Mouse (Mus musculus) erythroblast, embryonic 14.5 days (primary cell): ENCODE measurements around the gene Col5a1. TPM values are rescaled to one million over a fixed set of nuclear protein-coding genes. Genes with fewer than 3 reads are reported as not detected.

ENCODE experiments used
- H3K27me3 ChIP-seq: 2 replicates; pipeline ENCODE4 v1.6.1; 2012; ENCODE audit warnings: inconsistent platforms; ENCODE audit not compliant: control insufficient read depth
- H3K36me3 ChIP-seq: 2 replicates; pipeline ENCODE4 v1.6.1; 2012; ENCODE audit warnings: mild to moderate bottlenecking, inconsistent platforms; ENCODE audit not compliant: control insufficient read depth
- H3K4me1 ChIP-seq: 2 replicates; pipeline ENCODE4 v1.6.1; 2012; ENCODE audit warnings: inconsistent platforms; ENCODE audit not compliant: control insufficient read depth
- H3K4me3 ChIP-seq: replicated peaks from 2 replicates; pipeline ENCODE3; 2012; ENCODE audit warnings: moderate library complexity, mild to moderate bottlenecking, inconsistent platforms
- H3K9me3 ChIP-seq: 2 replicates; pipeline ENCODE4 v1.6.1; 2012; ENCODE audit warnings: low read length, inconsistent platforms, mixed read lengths; ENCODE audit not compliant: control insufficient read depth
- GATA1 ChIP-seq: IDR thresholded peaks from 2 replicates; pipeline ENCODE4 v1.6.1; 2012; ENCODE audit warnings: low read length, inconsistent platforms, mixed read lengths
- TAL1 ChIP-seq: IDR thresholded peaks from 3 replicates; pipeline ENCODE4 v1.6.1; 2012; ENCODE audit warnings: low read length, inconsistent platforms, mixed read lengths
- polyA plus RNA-seq: library from polyadenylated mRNA; stranded (reverse); fragments of >175 nt; gene quantifications from 2 replicates; pipeline ENCODE4 v1.2.3, GENCODE M21; 2012

Col5a1 gene
- polyA plus RNA-seq, 1 experiment = 1.2 TPM

DNA sequence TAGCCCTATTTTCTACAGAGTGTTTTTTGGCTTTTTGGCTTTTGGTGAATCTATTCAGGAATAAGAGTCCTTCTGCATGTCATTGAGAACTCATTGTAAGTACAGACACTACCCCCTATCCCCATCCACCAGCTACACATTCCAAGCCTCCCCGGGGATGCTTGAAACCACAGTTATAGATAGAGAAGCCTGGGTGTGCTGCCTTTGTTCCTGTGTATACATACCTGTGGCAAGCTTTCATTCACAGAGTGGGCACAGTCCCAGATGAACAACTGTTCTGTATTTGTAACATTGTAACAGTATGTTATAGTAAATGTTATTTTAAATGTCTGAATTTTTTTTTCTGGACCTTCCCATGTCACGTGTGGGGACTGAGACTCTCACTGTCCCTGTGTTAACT lies 19.2 kb downstream of the Col5a1 start:
- no peak overlapping the region for H3K4me3 ChIP-seq
- no peaks in the 10 kb centered on the region for H3K36me3 ChIP-seq
- no peaks in the 10 kb centered on the region for H3K27me3 ChIP-seq
- no peaks in the 10 kb centered on the region for H3K4me1 ChIP-seq
- H3K9me3 ChIP-seq = no peaks in the 10 kb centered on the region
- TF ChIP-seq TAL1 (no peak), GATA1 (no peak)

DNA sequence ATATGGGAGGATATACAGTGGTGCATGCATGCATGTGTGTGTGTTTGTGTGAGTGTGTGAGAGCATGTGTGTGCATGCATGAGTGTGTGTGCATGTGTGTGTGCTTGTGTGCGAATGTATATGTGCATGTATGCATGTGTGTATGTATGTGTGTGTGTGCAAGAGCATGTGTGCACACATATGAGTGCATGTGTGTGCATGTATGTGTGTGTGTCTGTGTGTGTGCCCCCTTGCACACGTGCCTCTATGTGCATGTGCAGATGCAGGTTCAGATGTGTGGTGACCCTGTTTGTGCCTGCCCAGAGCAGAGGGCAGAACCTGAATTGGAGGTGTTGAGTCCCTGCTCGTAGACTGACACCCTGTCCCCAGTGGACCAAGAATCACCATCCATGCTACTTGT lies 24.3 kb downstream of the Col5a1 start:
- Histone ChIP-seq H3K4me1 (no peaks in the 10 kb centered on the region), H3K36me3 (no peaks in the 10 kb centered on the region), H3K9me3 (no peaks in the 10 kb centered on the region), H3K27me3 (no peaks in the 10 kb centered on the region), H3K4me3 (no peak overlapping the region)
- no peak; the same call in 2 of the 3 replicates for TF ChIP-seq TAL1
- no peak for TF ChIP-seq GATA1

DNA sequence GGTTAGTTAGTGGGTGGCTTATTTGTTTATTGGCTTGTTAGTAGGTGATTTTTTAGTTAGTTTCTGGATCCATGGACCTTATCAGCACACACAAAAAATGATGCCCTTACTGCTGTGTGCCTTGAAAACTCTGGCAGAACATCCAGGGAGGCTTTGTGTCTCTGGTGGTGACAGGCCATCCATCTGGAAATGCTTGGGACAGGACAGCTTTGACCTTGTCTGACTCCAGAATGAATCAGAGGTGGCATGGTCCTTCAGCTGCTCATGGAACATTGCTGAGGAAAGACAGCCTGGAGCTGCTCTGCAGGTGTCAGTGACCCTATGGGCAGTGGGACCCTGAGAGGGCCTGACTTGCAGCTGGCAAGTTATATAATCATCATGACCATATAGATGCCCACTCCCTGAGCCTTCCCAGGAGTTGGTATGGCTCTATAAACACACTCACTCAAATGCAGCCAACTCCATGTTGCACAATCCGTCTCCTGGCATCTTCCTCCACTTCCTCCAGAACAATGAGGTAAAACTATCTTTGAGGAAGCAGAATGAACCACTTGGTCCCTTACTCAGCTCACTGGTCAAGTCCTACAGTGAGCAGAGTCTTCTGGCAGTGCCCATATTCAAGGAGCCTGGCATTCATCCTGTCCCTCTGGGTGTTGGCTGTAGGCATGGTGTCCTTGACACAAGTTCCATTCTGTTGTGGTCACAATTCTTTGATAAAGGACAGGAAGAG lies 26.5 kb downstream of the Col5a1 start:
- no peak overlapping the region for H3K4me3 ChIP-seq
- H3K4me1 ChIP-seq = no peaks in the 10 kb centered on the region
- peaks cover 3% of the 10 kb centered on the region; the same call in 1 of the 2 replicates for H3K9me3 ChIP-seq
- TF ChIP-seq GATA1 = no peak
- TF ChIP-seq TAL1 = no peak
- no peaks in the 10 kb centered on the region for H3K27me3 ChIP-seq
- H3K36me3 ChIP-seq = no peaks in the 10 kb centered on the region

DNA sequence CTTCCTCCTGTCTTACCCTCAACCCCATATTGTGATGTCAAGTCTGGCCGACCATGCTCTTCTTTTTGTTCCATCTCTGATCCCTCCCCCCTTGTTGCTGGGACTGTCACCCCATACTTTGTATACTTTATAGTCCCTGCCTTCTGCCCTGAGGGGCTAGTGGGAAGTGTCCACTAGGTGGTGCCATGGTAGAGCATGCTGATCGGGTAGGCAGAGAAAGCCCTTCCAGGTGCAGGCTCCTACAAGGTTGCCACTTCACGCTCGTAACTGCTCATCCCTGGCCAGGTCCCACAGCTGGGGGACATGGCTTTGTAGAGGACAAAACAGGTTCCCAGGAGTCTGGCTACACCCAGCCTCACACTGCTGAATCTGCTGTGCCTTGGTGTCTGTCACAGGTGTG lies 29.5 kb downstream of the Col5a1 start:
- TF ChIP-seq TAL1 = no peak
- no peak for TF ChIP-seq GATA1
- no peaks in the 10 kb centered on the region for H3K36me3 ChIP-seq
- no peaks in the 10 kb centered on the region for H3K27me3 ChIP-seq
- H3K4me1 ChIP-seq = no peaks in the 10 kb centered on the region
- H3K4me3 ChIP-seq = no peak overlapping the region
- H3K9me3 ChIP-seq = peaks cover 3% of the 10 kb centered on the region; the same call in 1 of the 2 replicates

DNA sequence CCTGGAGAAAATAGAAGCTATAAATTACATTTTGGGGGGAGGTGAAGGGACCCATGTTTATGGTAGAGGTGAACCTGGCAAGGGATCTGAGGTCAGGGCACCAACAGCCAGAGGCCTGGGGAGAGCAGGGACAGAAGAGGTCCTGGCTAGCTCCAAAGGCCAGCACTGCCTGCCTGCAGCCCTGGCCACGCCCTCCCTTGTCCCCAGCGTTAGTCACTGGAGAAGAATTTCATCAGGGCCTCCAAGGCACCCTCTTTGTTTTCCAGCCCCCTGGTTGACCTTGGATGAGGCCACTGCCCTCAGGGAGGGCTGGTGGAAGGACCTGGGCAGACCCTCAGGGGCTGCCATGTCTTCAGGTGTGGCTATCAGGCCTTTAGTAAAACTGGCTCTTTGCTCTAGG lies 30.1 kb downstream of the Col5a1 start:
- peaks cover 3% of the 10 kb centered on the region; the same call in 1 of the 2 replicates for H3K9me3 ChIP-seq
- no peaks in the 10 kb centered on the region for H3K27me3 ChIP-seq
- no peak for TF ChIP-seq TAL1
- TF ChIP-seq GATA1 = no peak
- no peaks in the 10 kb centered on the region for H3K36me3 ChIP-seq
- no peaks in the 10 kb centered on the region for H3K4me1 ChIP-seq
- H3K4me3 ChIP-seq = no peak overlapping the region

DNA sequence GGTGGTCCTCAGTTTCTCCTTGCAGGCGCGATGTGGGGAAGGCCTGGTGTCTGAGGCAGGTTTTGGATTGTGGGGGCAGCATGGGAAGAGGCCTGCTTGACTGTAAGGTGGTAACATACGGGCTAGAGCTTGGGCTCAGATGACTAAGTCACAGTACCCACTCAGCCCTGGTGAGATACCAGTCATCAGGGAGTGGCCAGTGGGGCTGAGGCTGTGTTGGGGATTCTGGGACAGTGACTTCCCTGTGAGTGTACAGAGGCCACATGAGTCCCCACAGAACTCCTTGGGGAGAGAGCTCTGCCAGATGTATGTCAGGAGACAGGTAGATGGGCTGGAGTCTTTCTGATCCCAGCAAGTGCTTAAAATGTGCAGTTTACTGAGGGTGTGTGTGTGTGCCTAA lies 31.0 kb downstream of the Col5a1 start:
- Histone ChIP-seq H3K4me3 (no peak overlapping the region), H3K9me3 (peaks cover 3% of the 10 kb centered on the region; the same call in 1 of the 2 replicates), H3K27me3 (no peaks in the 10 kb centered on the region), H3K36me3 (no peaks in the 10 kb centered on the region), H3K4me1 (no peaks in the 10 kb centered on the region)
- no peak for TF ChIP-seq TAL1
- no peak for TF ChIP-seq GATA1

DNA sequence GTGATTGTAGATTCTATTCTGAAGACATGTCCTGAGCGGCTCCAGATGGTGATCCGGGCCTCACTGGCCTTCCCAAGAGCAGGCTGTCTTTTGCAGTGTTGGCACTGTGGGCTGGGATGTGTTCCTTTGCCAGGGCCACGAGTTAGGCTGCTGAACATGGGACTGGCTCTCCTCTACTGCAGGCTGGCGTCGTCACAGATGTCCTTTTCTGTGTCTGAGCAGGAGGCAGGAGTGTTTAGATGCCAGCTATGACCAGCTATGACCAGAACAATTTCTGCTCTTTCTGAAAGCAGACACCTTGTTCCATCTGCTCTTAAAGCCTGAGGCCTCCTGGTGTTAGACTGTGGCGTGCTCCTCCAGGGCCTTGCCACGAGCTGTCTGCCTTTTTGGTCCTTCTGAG lies 31.9 kb downstream of the Col5a1 start:
- no peaks in the 10 kb centered on the region for H3K4me1 ChIP-seq
- no peak for TF ChIP-seq GATA1
- TF ChIP-seq TAL1 = no peak
- H3K9me3 ChIP-seq = peaks cover 3% of the 10 kb centered on the region; the same call in 1 of the 2 replicates
- no peaks in the 10 kb centered on the region for H3K36me3 ChIP-seq
- no peaks in the 10 kb centered on the region for H3K27me3 ChIP-seq
- H3K4me3 ChIP-seq = no peak overlapping the region

DNA sequence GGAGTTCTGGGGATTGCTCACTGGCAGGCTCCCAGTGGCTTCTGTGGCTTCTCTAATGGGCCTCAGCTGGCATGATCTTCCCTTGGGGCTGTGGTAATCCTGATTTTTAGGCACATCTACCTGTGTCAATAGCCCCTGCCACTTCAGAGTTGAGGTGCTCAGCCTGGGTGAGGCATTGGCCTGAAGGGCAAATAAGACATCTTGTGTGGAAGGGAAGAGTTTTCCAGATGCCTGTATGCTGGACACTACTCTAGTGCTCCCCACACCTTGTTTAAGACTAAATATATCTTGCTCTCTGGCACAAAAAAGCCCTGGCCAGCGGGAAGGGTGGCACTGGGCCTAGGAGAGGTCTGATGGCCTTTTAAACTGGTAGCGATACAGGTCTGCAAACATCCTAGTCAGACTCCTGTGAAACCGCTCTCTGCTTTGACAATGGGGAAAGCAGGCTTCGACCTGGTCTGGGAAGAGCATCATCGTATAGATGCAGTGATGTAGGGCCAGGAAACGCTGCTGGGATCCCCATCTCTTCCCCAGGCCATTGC lies 33.2 kb downstream of the Col5a1 start:
- Histone ChIP-seq H3K36me3 (no peaks in the 10 kb centered on the region), H3K4me1 (no peaks in the 10 kb centered on the region), H3K4me3 (no peak overlapping the region), H3K9me3 (peaks cover 3% of the 10 kb centered on the region; the same call in 1 of the 2 replicates), H3K27me3 (no peaks in the 10 kb centered on the region)
- no peak for TF ChIP-seq GATA1
- TF ChIP-seq TAL1 = no peak

DNA sequence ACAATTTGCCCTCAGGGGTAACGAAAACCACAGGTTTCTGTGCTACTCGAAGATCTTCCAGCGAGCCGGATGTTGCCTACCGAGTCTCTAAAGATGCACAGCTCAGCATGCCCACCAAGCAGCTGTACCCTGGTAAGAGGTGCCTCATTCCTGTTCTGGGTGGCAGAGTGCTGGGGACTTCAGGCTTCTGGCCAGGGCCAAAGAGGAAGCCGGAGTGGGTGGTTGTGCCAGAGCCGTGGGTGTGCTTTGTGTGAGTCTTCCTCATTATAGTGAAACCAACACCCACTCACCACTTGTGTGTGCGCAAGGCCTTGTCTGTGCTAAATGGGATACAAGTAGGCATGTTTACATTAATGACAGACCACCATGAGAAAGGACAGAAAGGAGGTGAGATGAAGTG lies 35.8 kb downstream of the Col5a1 start:
- no peaks in the 10 kb centered on the region for H3K36me3 ChIP-seq
- no peaks in the 10 kb centered on the region for H3K4me1 ChIP-seq
- H3K4me3 ChIP-seq = no peak overlapping the region
- no peaks in the 10 kb centered on the region for H3K9me3 ChIP-seq
- H3K27me3 ChIP-seq = no peaks in the 10 kb centered on the region
- TF ChIP-seq TAL1 (no peak), GATA1 (no peak)
